Mouse (Mus musculus): Measurements from ENCODE around the gene 1700129C05Rik. TPM values are rescaled to one million over a fixed set of nuclear protein-coding genes. Genes with fewer than 3 reads are reported as not detected.

The 1700129C05Rik gene
- polyA plus RNA-seq, 1 experiment from 2014 or later = not detected

GRCm38 (mm10) chr14:59093601-59094000 is 49.1 kb downstream of the 1700129C05Rik start:
- Histone ChIP-seq H3K4me1 (replicated peaks; ENCODE audit: control insufficient read depth, insufficient read depth, low read length) (no peaks in the 10 kb centered on the region), H3K4me3 (replicated peaks; ENCODE audit: low read length) (no peak overlapping the region), H3K9me3 (ENCODE audit: control insufficient read depth, low read length) (no peaks in the 10 kb centered on the region), H3K27me3 (ENCODE audit: control insufficient read depth, insufficient read depth, low read length) (no peaks in the 10 kb centered on the region), H3K36me3 (replicated peaks; ENCODE audit: control insufficient read depth, insufficient read depth) (no peaks in the 10 kb centered on the region), H3K9ac (no peak overlapping the region), H3K4me2 (replicated peaks) (no peak overlapping the region), H3K27ac (no peak overlapping the region)
- ATAC-seq (ENCODE audit: low FRiP score) (no peak), DNase-seq (ENCODE audit: low spot score) (no peak)

DNA sequence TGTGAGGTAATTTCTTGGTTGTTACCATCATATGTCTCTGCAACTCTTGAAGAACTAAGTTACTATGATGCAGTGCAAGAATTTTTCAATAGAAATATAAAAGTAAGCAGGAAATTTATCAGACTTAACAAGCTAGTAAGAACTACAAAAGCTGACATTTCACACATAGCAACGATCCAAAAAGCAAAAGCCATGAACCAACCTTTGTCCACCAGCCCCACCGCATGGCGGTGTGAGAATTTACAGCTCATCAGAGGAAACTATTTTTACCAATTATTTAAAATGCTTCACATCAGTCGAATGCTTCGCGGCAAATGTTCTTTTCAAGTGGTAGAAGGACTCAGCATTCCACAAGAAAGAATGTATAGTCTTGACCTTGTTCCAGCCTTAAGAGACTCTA is 58.3 kb downstream of the 1700129C05Rik start:
- WGBS = 45% methylated on average over 6 of the region's 6 CpGs

More for the DNA sequence above, 58.3 kb downstream of the 1700129C05Rik start:
- DNase-seq (ENCODE audit: low spot score) = peak; percentile 59
- Histone ChIP-seq H3K36me3 (replicated peaks; ENCODE audit: control insufficient read depth, insufficient read depth) (no peaks in the 10 kb centered on the region), H3K4me3 (replicated peaks; ENCODE audit: low read length) (no peak overlapping the region), H3K9ac (no peak overlapping the region), H3K4me1 (replicated peaks; ENCODE audit: control insufficient read depth, insufficient read depth, low read length) (no peaks in the 10 kb centered on the region), H3K9me3 (ENCODE audit: control insufficient read depth, low read length) (no peaks in the 10 kb centered on the region), H3K27me3 (ENCODE audit: control insufficient read depth, insufficient read depth, low read length) (no peaks in the 10 kb centered on the region), H3K4me2 (replicated peaks) (no peak overlapping the region), H3K27ac (no peak overlapping the region)
- no peak for ATAC-seq (ENCODE audit: low FRiP score)

Other genes starting within 250 kb of the 1700129C05Rik start
- not detected in 2 replicates for gene Gm5142, start 35.9 kb upstream of the 1700129C05Rik start, polyA plus RNA-seq (2014; fragmentation: Nextera tagmentation; extraction: Ambion mirVana)
- gene Rcbtb1, start 58.3 kb upstream of the 1700129C05Rik start, polyA plus RNA-seq (2014; fragmentation: Nextera tagmentation; extraction: Ambion mirVana) = 47.9 and 51.9 TPM in 2 replicates
- not detected in 2 replicates for gene Gm6904, start 117.3 kb upstream of the 1700129C05Rik start, polyA plus RNA-seq (2014; fragmentation: Nextera tagmentation; extraction: Ambion mirVana)
- gene Phf11a, start 154.6 kb upstream of the 1700129C05Rik start, polyA plus RNA-seq (2014; fragmentation: Nextera tagmentation; extraction: Ambion mirVana) = 0.15 and 0.18 TPM in 2 replicates
- 0.21 TPM in 1 of 2 replicates, not detected in the other for gene Phf11b, start 198.5 kb upstream of the 1700129C05Rik start, polyA plus RNA-seq (2014; fragmentation: Nextera tagmentation; extraction: Ambion mirVana)
- 0.34 and 0.60 TPM in 2 replicates for gene Phf11d, start 222.6 kb upstream of the 1700129C05Rik start, polyA plus RNA-seq (2014; fragmentation: Nextera tagmentation; extraction: Ambion mirVana)

Data from hindbrain, embryonic 14.5 days (tissue).